Mouse (Mus musculus) ES-E14 (cell line): Measurements from ENCODE around the gene Lrrc29. TPM values are rescaled to one million over a fixed set of nuclear protein-coding genes. Genes with fewer than 3 reads are reported as not detected.

Experiments used
- DNase-seq: peaks from one replicate; pipeline ENCODE4 v3.0.0-alpha.2; 2013; ENCODE audit warnings: low read depth, low spot score
- H3K27ac ChIP-seq: 2 replicates; pipeline ENCODE4 v1.5.1; 2012; ENCODE audit warnings: low read depth, mild to moderate bottlenecking, low read length, moderate library complexity, mixed read lengths; ENCODE audit not compliant: poor library complexity, insufficient read depth, severe bottlenecking
- H3K36me3 ChIP-seq: 2 replicates; pipeline ENCODE4 v1.6.1; 2012; ENCODE audit warnings: mild to moderate bottlenecking, low read length, moderate library complexity, mixed read lengths; ENCODE audit not compliant: control insufficient read depth, poor library complexity, insufficient read depth, severe bottlenecking
- H3K4me1 ChIP-seq, 2 experiments: fragments of 150-350 bp in 1 of 2; sonication (generic) in 1 of 2; 2 replicates each; pipeline ENCODE4 v1.6.1; 2012; ENCODE audit warnings: low read length in 2 of 2, mild to moderate bottlenecking in 1 of 2, mixed read lengths in 1 of 2; ENCODE audit not compliant: control insufficient read depth in 2 of 2, insufficient read depth in 2 of 2, poor library complexity in 1 of 2
- H3K4me3 ChIP-seq, 2 experiments: fragments of 150-350 bp in 1 of 2; sonication (generic) in 1 of 2; 2 replicates each; pipeline ENCODE4 v1.5.1; 2012; ENCODE audit warnings: low read length in 2 of 2, low read depth in 1 of 2, mild to moderate bottlenecking in 1 of 2, mixed read lengths in 1 of 2; ENCODE audit not compliant: insufficient read depth in 1 of 2, poor library complexity in 1 of 2, severe bottlenecking in 1 of 2
- H3K9ac ChIP-seq: 2 replicates; pipeline ENCODE4 v1.6.1; 2012; ENCODE audit warnings: low read depth, mild to moderate bottlenecking, low read length, mixed read lengths; ENCODE audit not compliant: poor library complexity, insufficient read depth, severe bottlenecking
- H3K9me3 ChIP-seq: fragments of 150-350 bp; sonication (generic); 2 replicates; pipeline ENCODE4 v1.6.1; 2012; ENCODE audit warnings: low read depth, mild to moderate bottlenecking, low read length; ENCODE audit not compliant: control insufficient read depth, insufficient read depth
- CHD2 ChIP-seq: IDR thresholded peaks from 2 replicates; pipeline ENCODE4 v1.6.1; 2014; ENCODE audit warnings: mild to moderate bottlenecking, low read depth, low read length, inconsistent platforms
- HCFC1 ChIP-seq: IDR thresholded peaks from 2 replicates; pipeline ENCODE4 v1.6.1; 2012; ENCODE audit warnings: low read length, inconsistent platforms, borderline replicate concordance; ENCODE audit not compliant: insufficient read depth
- MAFK ChIP-seq: IDR thresholded peaks from 2 replicates; pipeline ENCODE4 v1.6.1; 2014; ENCODE audit warnings: mild to moderate bottlenecking, low read depth, low read length, inconsistent platforms; ENCODE audit not compliant: insufficient read depth
- ZC3H11A ChIP-seq: IDR thresholded peaks from 2 replicates; pipeline ENCODE4 v1.6.1; 2012; ENCODE audit warnings: low read depth, mild to moderate bottlenecking, inconsistent platforms, low read length, borderline replicate concordance
- ZNF384 ChIP-seq: IDR thresholded peaks from 2 replicates; pipeline ENCODE4 v1.6.1; 2012; ENCODE audit warnings: low read depth, low read length, inconsistent platforms
- in situ Hi-C, 2 experiments: fragments of 600-800 bp; cut with MboI; formaldehyde crosslinking; loops; one replicate each; pipeline ENCODE4 v1.15.1; 2025; ENCODE audit warnings: low sequenced_read_pairs in 2 of 2, inconsistent platforms in 1 of 2; ENCODE audit not compliant: unreplicated experiment in 2 of 2
- total RNA-seq: library from RNA; depleted of rRNA; stranded (reverse); fragments of 300-350 nt; gene quantifications from 2 replicates; pipeline ENCODE4 v1.2.3, GENCODE M21; 2012

Gene Lrrc29
- total RNA-seq, 1 experiment, result 2.8 TPM

DNA sequence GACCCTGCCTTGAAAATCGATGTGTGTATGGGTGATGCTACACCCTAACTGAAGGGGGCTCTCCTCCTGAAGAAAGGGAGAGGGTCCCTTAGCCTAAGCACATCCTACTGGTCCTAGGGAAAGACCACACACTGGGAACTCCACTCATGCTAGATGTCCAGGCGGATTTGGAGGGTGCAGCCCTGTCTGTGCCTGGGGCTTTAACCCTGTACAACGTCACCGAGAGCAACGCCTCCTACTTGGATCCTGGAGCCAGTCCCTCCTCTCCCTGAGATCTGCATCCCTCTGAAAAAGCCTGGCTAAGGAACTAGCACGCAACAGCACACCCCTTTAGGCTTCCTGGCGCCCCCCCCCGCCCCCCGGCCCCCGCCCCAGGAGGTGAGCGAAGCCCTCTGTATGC is 50.7 kb downstream of the Lrrc29 start:
- in situ Hi-C loops, result no loop called here
- TF ChIP-seq ZC3H11A (no peak), MAFK (no peak)
- no peak for DNase-seq
- Histone ChIP-seq H3K9me3 (no peaks in the 10 kb centered on the region), H3K36me3 (no peaks in the 10 kb centered on the region), H3K27ac (no peak overlapping the region), H3K4me1 (peaks cover 5 to 16% of the 10 kb centered on the region in 2 experiments; a peak in 2 of 4 replicates), H3K9ac (no peak overlapping the region), H3K4me3 (no peak overlapping the region)

DNA sequence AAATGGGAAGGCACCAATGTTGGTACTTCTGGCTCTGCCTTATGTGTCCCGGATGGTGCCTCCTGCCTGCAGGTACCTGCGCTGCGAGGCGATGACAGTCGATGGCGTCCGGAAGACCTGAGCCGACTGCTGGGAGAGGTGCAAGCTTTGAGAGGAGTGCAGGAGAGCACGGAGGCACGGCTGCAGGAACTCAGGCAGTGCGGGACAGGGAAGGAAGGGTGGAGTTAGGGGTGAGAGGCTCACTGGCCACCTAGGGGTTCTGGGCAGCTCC is 55.2 kb downstream of the Lrrc29 start:
- TF ChIP-seq CHD2 (no peak), ZC3H11A (no peak), MAFK (no peak), ZNF384 (no peak), HCFC1 (no peak)
- H3K4me3 ChIP-seq, result peak overlapping the region; percentile 19 to 43; a peak in 2 of 4 replicates
- in situ Hi-C loops, result loop anchor here in 1 of 2 experiments (25.0 kb wide), 1 partner anchor 634 kb away; the partner anchor contains the start of genes Ciao2b and Rrad
- no peaks in the 10 kb centered on the region for H3K9me3 ChIP-seq
- no peak overlapping the region for H3K9ac ChIP-seq
- no peak for DNase-seq
- H3K36me3 ChIP-seq, result no peaks in the 10 kb centered on the region
- H3K27ac ChIP-seq, result no peak overlapping the region
- H3K4me1 ChIP-seq, result peaks cover 0 to 18% of the 10 kb centered on the region in 2 experiments; a peak in 1 of 4 replicates

DNA sequence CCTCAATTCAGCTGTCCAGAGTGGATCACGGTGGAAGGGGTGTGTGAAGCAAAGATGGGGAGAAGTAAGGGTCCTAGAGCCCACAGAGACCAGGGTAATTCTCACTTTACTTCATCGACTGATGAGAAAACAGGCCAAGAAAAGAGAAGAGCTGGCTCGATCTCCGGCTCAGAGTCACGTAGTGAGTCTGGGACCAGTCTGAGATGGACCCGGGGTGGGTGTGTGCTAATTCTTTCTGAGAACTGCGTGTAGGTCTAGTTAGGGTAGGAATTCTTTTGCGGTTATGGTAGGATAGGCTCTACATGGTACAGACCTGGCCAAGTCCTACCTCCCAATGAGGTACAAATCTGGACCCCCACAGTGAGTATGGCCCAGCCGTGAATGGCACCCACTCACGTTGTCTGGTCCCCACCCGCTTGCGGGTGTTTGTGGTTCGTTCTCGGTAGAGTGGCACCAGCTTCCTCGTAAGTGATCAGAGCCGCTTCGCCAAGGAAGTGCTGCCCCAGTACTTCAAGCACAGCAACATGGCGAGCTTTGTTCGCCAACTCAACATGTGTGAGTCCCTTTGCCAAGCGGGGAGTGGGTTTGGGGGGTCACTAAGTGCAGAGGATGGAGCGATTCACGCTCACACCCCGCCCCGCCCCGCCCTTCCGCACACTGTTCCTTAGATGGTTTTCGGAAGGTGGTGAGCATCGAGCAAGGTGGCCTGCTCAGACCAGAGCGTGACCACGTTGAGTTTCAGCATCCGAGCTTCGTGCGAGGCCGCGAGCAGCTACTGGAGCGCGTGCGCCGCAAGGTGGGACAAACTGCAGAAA is 55.8 kb downstream of the Lrrc29 start:
- no peaks in the 10 kb centered on the region for H3K36me3 ChIP-seq
- no peak overlapping the region for H3K27ac ChIP-seq
- 0 out of 2 replicates have a peak overlapping the region, but pooled peaks have one; percentile 16 for H3K9ac ChIP-seq
- peaks cover 0 to 17% of the 10 kb centered on the region in 2 experiments; a peak in 1 of 4 replicates for H3K4me1 ChIP-seq
- no peak for TF ChIP-seq ZC3H11A
- TF ChIP-seq HCFC1, result no peak
- TF ChIP-seq MAFK, result no peak
- TF ChIP-seq CHD2, result no peak
- TF ChIP-seq ZNF384, result no peak
- in situ Hi-C loops, result loop anchor here in 1 of 2 experiments (25.0 kb wide), 1 partner anchor 633 kb away; the partner anchor contains the start of genes Ciao2b and Rrad
- peak overlapping the region; percentile 50 to 58; a peak in 3 of 4 replicates for H3K4me3 ChIP-seq
- no peaks in the 10 kb centered on the region for H3K9me3 ChIP-seq
- no peak for DNase-seq

DNA sequence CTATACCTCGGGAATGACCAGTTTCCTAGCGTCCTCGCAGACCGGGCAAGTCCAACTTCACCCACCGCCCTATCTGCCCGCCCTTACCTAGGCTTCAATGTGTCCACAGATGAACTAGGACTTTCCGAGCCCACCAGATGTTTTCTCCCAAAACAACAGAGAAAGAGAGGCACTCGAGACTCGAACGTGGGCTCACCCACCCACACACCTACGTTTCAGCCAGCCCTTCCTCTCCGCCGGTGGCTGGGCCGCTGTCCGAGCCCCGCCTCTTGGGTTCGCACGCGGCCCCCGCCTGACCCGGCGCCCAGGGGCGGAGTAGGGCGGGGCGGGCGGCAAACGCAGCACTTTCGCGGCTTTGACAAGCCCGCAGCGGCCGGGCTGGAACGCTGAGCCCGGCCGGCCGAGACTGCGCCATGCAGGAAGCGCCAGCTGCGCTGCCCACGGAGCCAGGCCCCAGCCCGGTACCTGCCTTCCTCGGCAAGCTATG is 56.6 kb downstream of the Lrrc29 start, which contains the start of gene Hsf4:
Hsf4 (plus strand) TSS at position 341 of the 487 bp plus-strand sequence.
- Histone ChIP-seq H3K27ac (no peak within 1 kb of the TSS), H3K9ac (peak within 1 kb of the TSS; percentile 27; the same call in 1 of the 2 replicates), H3K4me1 (peaks cover 0 to 15% of the 10 kb centered on the region in 2 experiments; a peak in 2 of 4 replicates), H3K4me3 (peak within 1 kb of the TSS; percentile 50 to 58), H3K9me3 (no peaks in the 10 kb centered on the region), H3K36me3 (no peaks in the 10 kb centered on the region)
- no peak for TF ChIP-seq ZNF384
- no peak for TF ChIP-seq MAFK
- TF ChIP-seq CHD2, result no peak
- no peak for TF ChIP-seq HCFC1
- no peak for TF ChIP-seq ZC3H11A
- DNase-seq, result no peak
- in situ Hi-C loops, result loop anchor here in 1 of 2 experiments (25.0 kb wide), 1 partner anchor 632 kb away; the partner anchor contains the start of genes Ciao2b and Rrad
